Mouse (Mus musculus) ES-E14 (cell line): ENCODE measurements around the gene Gmpr2.

ENCODE experiments used
- CHD2 ChIP-seq: IDR thresholded peaks from 2 replicates; pipeline ENCODE4 v1.6.1; 2014; ENCODE audit warnings: mild to moderate bottlenecking, low read depth, low read length, inconsistent platforms
- HCFC1 ChIP-seq: IDR thresholded peaks from 2 replicates; pipeline ENCODE4 v1.6.1; 2012; ENCODE audit warnings: low read length, inconsistent platforms, borderline replicate concordance; ENCODE audit not compliant: insufficient read depth
- ZC3H11A ChIP-seq: IDR thresholded peaks from 2 replicates; pipeline ENCODE4 v1.6.1; 2012; ENCODE audit warnings: low read depth, mild to moderate bottlenecking, inconsistent platforms, low read length, borderline replicate concordance
- ZNF384 ChIP-seq: IDR thresholded peaks from 2 replicates; pipeline ENCODE4 v1.6.1; 2012; ENCODE audit warnings: low read depth, low read length, inconsistent platforms

GRCm38 (mm10) chr14:55722438-55722945, 50.8 kb downstream of the Gmpr2 start:
- TF ChIP-seq CHD2 = no peak
- TF ChIP-seq ZC3H11A = no peak
- no peak for TF ChIP-seq ZNF384
- no peak for TF ChIP-seq HCFC1
